Mouse (Mus musculus) midbrain, embryonic 13.5 days (tissue): Measurements from ENCODE around the gene Cct5. TPM values are rescaled to one million over a fixed set of nuclear protein-coding genes. Genes with fewer than 3 reads are reported as not detected.
A peak's percentile ranks its signal among the peaks of the same experiment; 100 is the strongest.
"Not testable (repeated sequence)": the region's sequence is repeated elsewhere in the genome, so short reads cannot be mapped to it uniquely, and the experiment has no call there.

Experiments
- ATAC-seq: fragments of 200-750 bp; cut with Nextera tagmentation; 2 replicates; pipeline ENCODE4 v1.8.0; 2017; ENCODE audit warnings: mild to moderate bottlenecking, moderate TSS enrichment, moderate library complexity
- H3K27ac ChIP-seq: fragments of 300-500 bp; sonication (generic); 2 replicates; pipeline ENCODE4 v1.5.1; 2015; ENCODE audit warnings: inconsistent platforms, mild to moderate bottlenecking, moderate library complexity
- H3K27me3 ChIP-seq: fragments of 300-500 bp; sonication (generic); 2 replicates; pipeline ENCODE4 v1.6.1; 2015; ENCODE audit warnings: mild to moderate bottlenecking, inconsistent platforms
- H3K36me3 ChIP-seq: fragments of 300-500 bp; sonication (generic); 2 replicates; pipeline ENCODE4 v1.6.1; 2015; ENCODE audit warnings: mild to moderate bottlenecking, inconsistent platforms
- H3K4me1 ChIP-seq: fragments of 300-500 bp; sonication (generic); replicated peaks from 2 replicates; pipeline ENCODE4 v1.6.1; 2015; ENCODE audit warnings: inconsistent platforms
- H3K4me2 ChIP-seq: fragments of 300-500 bp; sonication (generic); replicated peaks from 2 replicates; pipeline ENCODE4 v1.6.1; 2015; ENCODE audit warnings: moderate library complexity, mild to moderate bottlenecking, inconsistent platforms
- H3K4me3 ChIP-seq: fragments of 300-500 bp; sonication (generic); replicated peaks from 2 replicates; pipeline ENCODE4 v1.5.1; 2015; ENCODE audit warnings: mild to moderate bottlenecking, inconsistent platforms
- H3K9ac ChIP-seq: fragments of 300-500 bp; sonication (generic); replicated peaks from 2 replicates; pipeline ENCODE4 v1.6.1; 2015; ENCODE audit warnings: mild to moderate bottlenecking, inconsistent platforms
- H3K9me3 ChIP-seq: fragments of 300-500 bp; sonication (generic); 2 replicates; pipeline ENCODE4 v1.6.1; 2016; ENCODE audit warnings: mild to moderate bottlenecking, inconsistent platforms
- WGBS: fragments of 180-500 bp; shearing (Covaris S2); methylation state at CpG from one replicate; pipeline ENCODE4 v1.1.7; 2015; 5-methylcytosine and 5-hydroxymethylcytosine counted together
- polyA plus RNA-seq: library from polyadenylated mRNA; unstranded; fragments of >200 nt; fragmentation: Nextera tagmentation; extraction: Ambion mirVana; gene quantifications from 2 replicates; pipeline ENCODE4 v1.2.1, GENCODE M21; 2015

The Cct5 gene
- polyA plus RNA-seq, 1 experiment from 2014 or later = 540 TPM

- 95% methylated on average over 7 of the region's 7 CpGs for WGBS
- Histone ChIP-seq H3K4me1 (peaks cover 23% of the 10 kb centered on the region), H3K36me3 (peaks cover 76% of the 10 kb centered on the region), H3K27me3 (no peaks in the 10 kb centered on the region), H3K9me3 (no peaks in the 10 kb centered on the region), H3K9ac (no peak overlapping the region), H3K4me2 (no peak overlapping the region), H3K4me3 (no peak overlapping the region), H3K27ac (no peak overlapping the region)
- ATAC-seq = no peak
Measured at GRCm38 (mm10) chr15:31595651-31596050, 6.0 kb downstream of the Cct5 start.

GRCm38 (mm10) chr15:31594260-31594659, 7.3 kb downstream of the Cct5 start:
- Histone ChIP-seq H3K4me1 (peaks cover 9% of the 10 kb centered on the region), H3K27ac (no peak overlapping the region), H3K4me2 (no peak overlapping the region), H3K4me3 (no peak overlapping the region), H3K9me3 (no peaks in the 10 kb centered on the region), H3K27me3 (no peaks in the 10 kb centered on the region), H3K9ac (no peak overlapping the region), H3K36me3 (peaks cover 90% of the 10 kb centered on the region)
- no peak for ATAC-seq
- WGBS = 92% methylated on average over 14 of the region's 14 CpGs

- H3K36me3 ChIP-seq = peaks cover 87% of the 10 kb centered on the region
- no peaks in the 10 kb centered on the region for H3K9me3 ChIP-seq
- WGBS = 92% methylated on average over 8 of the region's 8 CpGs
- no peak for ATAC-seq
- H3K4me3 ChIP-seq = no peak overlapping the region
- H3K9ac ChIP-seq = no peak overlapping the region
- H3K27ac ChIP-seq = no peak overlapping the region
- H3K4me2 ChIP-seq = no peak overlapping the region
- no peaks in the 10 kb centered on the region for H3K27me3 ChIP-seq
- H3K4me1 ChIP-seq = no peaks in the 10 kb centered on the region
Measured at GRCm38 (mm10) chr15:31592531-31592930, 9.1 kb downstream of the Cct5 start.

GRCm38 (mm10) chr15:31590176-31590575, 11.4 kb downstream of the Cct5 start:
- WGBS = 96% methylated on average over 5 of the region's 5 CpGs
- Histone ChIP-seq H3K4me2 (no peak overlapping the region), H3K9me3 (no peaks in the 10 kb centered on the region), H3K27me3 (no peaks in the 10 kb centered on the region), H3K27ac (no peak overlapping the region), H3K9ac (no peak overlapping the region), H3K36me3 (peaks cover 64% of the 10 kb centered on the region), H3K4me1 (no peaks in the 10 kb centered on the region), H3K4me3 (no peak overlapping the region)
- ATAC-seq = no peak

- Histone ChIP-seq H3K9ac (no peak overlapping the region), H3K36me3 (peaks cover 53% of the 10 kb centered on the region), H3K4me1 (no peaks in the 10 kb centered on the region), H3K27me3 (no peaks in the 10 kb centered on the region), H3K9me3 (no peaks in the 10 kb centered on the region), H3K4me2 (no peak overlapping the region), H3K4me3 (no peak overlapping the region), H3K27ac (no peak overlapping the region)
- WGBS = 75% methylated on average over 8 of the region's 8 CpGs
- ATAC-seq = no peak
Measured at GRCm38 (mm10) chr15:31588989-31589640, 12.5 kb downstream of the Cct5 start.

- Histone ChIP-seq H3K27ac (no peak overlapping the region), H3K4me1 (no peaks in the 10 kb centered on the region), H3K9ac (no peak overlapping the region), H3K36me3 (peaks cover 40% of the 10 kb centered on the region), H3K27me3 (no peaks in the 10 kb centered on the region), H3K9me3 (no peaks in the 10 kb centered on the region), H3K4me3 (no peak overlapping the region), H3K4me2 (no peak overlapping the region)
- 88% methylated on average over 2 of the region's 2 CpGs for WGBS
- no peak for ATAC-seq
Measured at GRCm38 (mm10) chr15:31587789-31588188, 13.8 kb downstream of the Cct5 start.

GRCm38 (mm10) chr15:31586519-31586918, 15.1 kb downstream of the Cct5 start:
- H3K9me3 ChIP-seq = no peaks in the 10 kb centered on the region
- no peak overlapping the region for H3K4me2 ChIP-seq
- no peak overlapping the region for H3K9ac ChIP-seq
- no peaks in the 10 kb centered on the region for H3K27me3 ChIP-seq
- H3K27ac ChIP-seq = no peak overlapping the region
- ATAC-seq = peak; percentile 76
- H3K4me1 ChIP-seq = no peaks in the 10 kb centered on the region
- 2% methylated on average over 4 of the region's 4 CpGs for WGBS
- H3K4me3 ChIP-seq = no peak overlapping the region
- H3K36me3 ChIP-seq = peaks cover 27% of the 10 kb centered on the region

GRCm38 (mm10) chr15:31586088-31586487, 15.5 kb downstream of the Cct5 start:
- Histone ChIP-seq H3K4me2 (no peak overlapping the region), H3K9ac (no peak overlapping the region), H3K4me1 (no peaks in the 10 kb centered on the region), H3K27me3 (no peaks in the 10 kb centered on the region), H3K27ac (no peak overlapping the region), H3K36me3 (peaks cover 23% of the 10 kb centered on the region), H3K9me3 (no peaks in the 10 kb centered on the region), H3K4me3 (no peak overlapping the region)
- no peak for ATAC-seq
- WGBS = 88% methylated on average over 5 of the region's 5 CpGs

- no peak overlapping the region for H3K4me3 ChIP-seq
- WGBS = 67% methylated on average over 7 of the region's 7 CpGs
- H3K27ac ChIP-seq = no peak overlapping the region
- H3K36me3 ChIP-seq = peaks cover 14% of the 10 kb centered on the region
- H3K9me3 ChIP-seq = no peaks in the 10 kb centered on the region
- ATAC-seq = no peak
- H3K4me2 ChIP-seq = no peak overlapping the region
- H3K4me1 ChIP-seq = no peaks in the 10 kb centered on the region
- no peaks in the 10 kb centered on the region for H3K27me3 ChIP-seq
- H3K9ac ChIP-seq = no peak overlapping the region
Measured at GRCm38 (mm10) chr15:31585238-31585637, 16.4 kb downstream of the Cct5 start.

GRCm38 (mm10) chr15:31583304-31584085, 18.1 kb downstream of the Cct5 start:
- no peak overlapping the region for H3K4me3 ChIP-seq
- 95% methylated on average over 13 of the region's 13 CpGs for WGBS
- H3K27me3 ChIP-seq = no peaks in the 10 kb centered on the region
- no peak overlapping the region for H3K4me2 ChIP-seq
- no peaks in the 10 kb centered on the region for H3K36me3 ChIP-seq
- H3K9me3 ChIP-seq = no peaks in the 10 kb centered on the region
- H3K9ac ChIP-seq = no peak overlapping the region
- H3K27ac ChIP-seq = no peak overlapping the region
- no peak for ATAC-seq
- no peaks in the 10 kb centered on the region for H3K4me1 ChIP-seq

GRCm38 (mm10) chr15:31581086-31581485, 20.5 kb downstream of the Cct5 start:
- not testable (repeated sequence) for H3K36me3 ChIP-seq, H3K9me3 ChIP-seq, H3K27ac ChIP-seq, H3K4me3 ChIP-seq, H3K9ac ChIP-seq, H3K27me3 ChIP-seq, ATAC-seq, H3K4me2 ChIP-seq, H3K4me1 ChIP-seq
- WGBS = 98% methylated on average over 2 of the region's 2 CpGs

GRCm38 (mm10) chr15:31576076-31576475, 25.5 kb downstream of the Cct5 start:
- Histone ChIP-seq H3K27me3 (no peaks in the 10 kb centered on the region), H3K9ac (no peak overlapping the region), H3K36me3 (no peaks in the 10 kb centered on the region), H3K27ac (no peak overlapping the region), H3K4me1 (no peaks in the 10 kb centered on the region), H3K4me3 (no peak overlapping the region), H3K4me2 (no peak overlapping the region), H3K9me3 (no peaks in the 10 kb centered on the region)
- WGBS = 80% methylated on average over 5 of the region's 5 CpGs
- no peak for ATAC-seq
